Mouse (Mus musculus) gastrocnemius, postnatal 4 days (tissue): ENCODE results near the gene Il22. TPM values are rescaled to one million over a fixed set of nuclear protein-coding genes. Genes with fewer than 3 reads are reported as not detected.
"Not testable (repeated sequence)": the region's sequence is repeated elsewhere in the genome, so short reads cannot be mapped to it uniquely, and the experiment has no call there.

Experiments
- DNase-seq, 2 experiments: peaks; one replicate each; pipeline ENCODE4 v3.0.0; 2021 to 2022; ENCODE audit warnings: low spot score in 2 of 2, mixed read lengths in 2 of 2
- long read RNA-seq, 2 experiments: library from polyadenylated mRNA; stranded (forward); transcript quantifications; one replicate each; pipeline ENCODE4 v2.0.0; 2021
- total RNA-seq, 2 experiments: library from RNA; stranded (reverse); gene quantifications; 2 replicates each; pipeline ENCODE4 v1.2.3; 2021

Gene Il22
- total RNA-seq = not detected
- long read RNA-seq, experiment 1 = 0 reads
- long read RNA-seq, experiment 2 = 0 reads

- no peak for DNase-seq
Measured at GRCm38 (mm10) chr10:118204642-118205041, at the start of gene Il22. TSS of gene Il22 (plus strand) at chr10:118204942.

- DNase-seq = no peak
Measured at GRCm38 (mm10) chr10:118155932-118156331, 48.8 kb upstream of the Il22 start.

GRCm38 (mm10) chr10:118161131-118161530, 43.6 kb upstream of the Il22 start:
- DNase-seq = no peak

- no peak for DNase-seq
Measured at GRCm38 (mm10) chr10:118169212-118169611, 35.5 kb upstream of the Il22 start.

- no peak for DNase-seq
Measured at GRCm38 (mm10) chr10:118172416-118172815, 32.3 kb upstream of the Il22 start.

GRCm38 (mm10) chr10:118172876-118173275, 31.9 kb upstream of the Il22 start:
- DNase-seq = no peak

GRCm38 (mm10) chr10:118175542-118175941, 29.2 kb upstream of the Il22 start:
- not testable (repeated sequence) for DNase-seq

GRCm38 (mm10) chr10:118178735-118179151, 26.0 kb upstream of the Il22 start:
- DNase-seq = no peak

GRCm38 (mm10) chr10:118179265-118179664, 25.5 kb upstream of the Il22 start:
- no peak for DNase-seq

- not testable (repeated sequence) for DNase-seq
Measured at GRCm38 (mm10) chr10:118195150-118195549, 9.6 kb upstream of the Il22 start.

- not testable (repeated sequence) for DNase-seq
Measured at GRCm38 (mm10) chr10:118215719-118216393, 11.1 kb downstream of the Il22 start.

GRCm38 (mm10) chr10:118227629-118228028, 22.9 kb downstream of the Il22 start:
- DNase-seq = not testable (repeated sequence)

- not testable (repeated sequence) for DNase-seq
Measured at GRCm38 (mm10) chr10:118232607-118233006, 27.9 kb downstream of the Il22 start.

GRCm38 (mm10) chr10:118240680-118241079, 35.9 kb downstream of the Il22 start, which contains the start of gene Gm32717:
TSS of gene Gm32717 (minus strand) at chr10:118240780.
- not testable (repeated sequence) for DNase-seq

GRCm38 (mm10) chr10:118249006-118249595, 44.4 kb downstream of the Il22 start:
- DNase-seq = not testable (repeated sequence)

GRCm38 (mm10) chr10:118250852-118251295, 46.1 kb downstream of the Il22 start:
- peak in 1 of 2 experiments; percentile 16 for DNase-seq

- DNase-seq = not testable (repeated sequence)
Measured at GRCm38 (mm10) chr10:118258388-118258787, 53.6 kb downstream of the Il22 start, which contains the start of gene Gm32802. TSS of gene Gm32802 (plus strand) at chr10:118258688.

Other genes with a start within 250 kb of the Il22 start
- 1 to 10 TPM; 7.6 to 9.6 TPM for gene Mdm1, start 63.1 kb upstream of the Il22 start, total RNA-seq
- under 1 TPM; 0.66 to 0.78 TPM for gene Gm32717, start 35.8 kb downstream of the Il22 start, total RNA-seq
- under 1 TPM; 0.66 to 0.78 TPM for gene Gm32802, start 53.7 kb downstream of the Il22 start, total RNA-seq
- gene Iltifb, start 90.1 kb downstream of the Il22 start, total RNA-seq = not detected
- gene Gm9040, start 122.0 kb downstream of the Il22 start, total RNA-seq = not detected
- gene Gm9044, start 127.5 kb downstream of the Il22 start, total RNA-seq = not detected
- not detected for gene Gm9045, start 132.9 kb downstream of the Il22 start, total RNA-seq
- gene Gm9046, start 138.3 kb downstream of the Il22 start, total RNA-seq = not detected
- gene Gm9048, start 143.7 kb downstream of the Il22 start, total RNA-seq = not detected
- gene Gm9049, start 149.2 kb downstream of the Il22 start, total RNA-seq = not detected
- not detected for gene Ifng, start 236.1 kb downstream of the Il22 start, total RNA-seq